Mouse (Mus musculus) C2C12 (cell line): ENCODE measurements around the gene Cdk15. TPM values are rescaled to one million over a fixed set of nuclear protein-coding genes. Genes with fewer than 3 reads are reported as not detected.

Experiments
- H3K27me3 ChIP-seq: one replicate; pipeline ENCODE4 v1.6.1; 2011; ENCODE audit not compliant: control insufficient read depth, insufficient read depth, insufficient read length
- H3K36me3 ChIP-seq: one replicate; pipeline ENCODE4 v1.6.1; 2011; ENCODE audit not compliant: control insufficient read depth, insufficient read depth
- H3K4me3 ChIP-seq: one replicate; pipeline ENCODE4 v1.5.1; 2011; ENCODE audit warnings: mild to moderate bottlenecking, control low read depth; ENCODE audit not compliant: poor library complexity, insufficient read depth, severe bottlenecking
- H3K79me2 ChIP-seq: one replicate; pipeline ENCODE4 v1.6.1; 2011; ENCODE audit not compliant: control insufficient read depth, insufficient read depth
- H3K79me3 ChIP-seq: one replicate; pipeline ENCODE4 v1.6.1; 2011; ENCODE audit warnings: low read depth, control low read depth
- H3ac ChIP-seq: one replicate; pipeline ENCODE3; 2011; ENCODE audit warnings: low read depth; ENCODE audit not compliant: control insufficient read depth, insufficient read length
- CEBPB ChIP-seq: IDR thresholded peaks from one replicate; pipeline ENCODE4 v1.6.1; 2011; ENCODE audit warnings: low read depth, mild to moderate bottlenecking, control low read depth, moderate library complexity
- CTCF ChIP-seq: IDR thresholded peaks from one replicate; pipeline ENCODE4 v1.5.1; 2011; ENCODE audit not compliant: control insufficient read depth, insufficient read depth, insufficient read length
- FOSL1 ChIP-seq: IDR thresholded peaks from one replicate; pipeline ENCODE4 v1.8.0; 2011; ENCODE audit warnings: mild to moderate bottlenecking, low read length; ENCODE audit not compliant: poor library complexity, insufficient read depth, severe bottlenecking
- MAX ChIP-seq: IDR thresholded peaks from one replicate; pipeline ENCODE4 v1.6.1; 2011; ENCODE audit warnings: mild to moderate bottlenecking, control low read depth
- MYOD1 ChIP-seq: IDR thresholded peaks from one replicate; pipeline ENCODE4 v1.6.1; 2011; ENCODE audit warnings: low read depth; ENCODE audit not compliant: control insufficient read depth, insufficient read length
- MYOG ChIP-seq: IDR thresholded peaks from one replicate; pipeline ENCODE4 v1.6.1; 2011; ENCODE audit not compliant: control insufficient read depth, insufficient read length; ENCODE audit errors: extremely low read depth
- USF1 ChIP-seq: IDR thresholded peaks from one replicate; pipeline ENCODE4 v1.6.1; 2011; ENCODE audit warnings: low read depth, mild to moderate bottlenecking, control low read depth, moderate library complexity
- polyA plus RNA-seq: library from polyadenylated mRNA; unstranded; fragments of >200 nt; fragmentation: generic; extraction: Trizol; gene quantifications from one replicate; pipeline ENCODE4 v1.2.1, GENCODE M21; 2012; ENCODE audit warnings: missing spikeins

Cdk15 gene
- polyA plus RNA-seq, 1 experiment, result 0.05 TPM

DNA sequence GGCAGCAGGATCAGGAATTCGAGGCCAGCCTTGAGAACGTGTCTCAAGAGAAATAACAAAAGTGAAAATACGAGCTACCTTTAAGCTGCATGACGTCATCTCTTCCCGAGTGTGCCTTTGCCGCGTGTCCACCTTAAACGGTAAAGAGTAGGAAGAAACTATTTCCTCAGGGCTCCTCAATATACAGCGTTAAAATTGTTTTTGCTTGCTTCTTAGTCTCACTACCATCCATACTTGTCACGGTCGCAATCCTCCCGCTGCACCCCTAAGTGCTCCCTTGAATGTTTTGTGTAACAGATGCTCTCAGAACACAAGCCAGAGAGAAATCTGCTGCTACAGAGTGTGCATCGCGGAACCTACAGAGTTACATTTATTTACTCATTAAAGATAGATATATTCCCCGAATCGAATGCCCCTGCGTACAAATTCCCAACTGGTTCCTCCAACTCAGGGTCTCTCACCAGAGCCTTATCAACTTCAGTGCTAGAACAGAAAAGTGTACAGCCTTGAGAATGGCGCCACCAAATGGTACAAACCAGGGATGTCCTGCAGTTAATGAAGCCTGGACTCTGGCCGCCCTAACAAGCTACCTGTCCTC, 19.0 kb upstream of the Cdk15 start:
- TF ChIP-seq CTCF (peak; percentile 77), MYOD1 (no peak)
- Histone ChIP-seq H3K27me3 (no peaks in the 10 kb centered on the region), H3K4me3 (peak overlapping the region; percentile 60), H3K36me3 (peaks cover under 1% of the 10 kb centered on the region), H3ac (peak overlapping the region; percentile 57), H3K79me2 (peaks cover 12% of the 10 kb centered on the region), H3K79me3 (peaks cover 2% of the 10 kb centered on the region)

- Histone ChIP-seq H3ac (no peak overlapping the region), H3K4me3 (no peak overlapping the region), H3K79me2 (no peaks in the 10 kb centered on the region), H3K27me3 (no peaks in the 10 kb centered on the region), H3K36me3 (no peaks in the 10 kb centered on the region), H3K79me3 (no peaks in the 10 kb centered on the region)
- no peak for TF ChIP-seq FOSL1
- TF ChIP-seq MYOG, result no peak
- TF ChIP-seq USF1, result no peak
- no peak for TF ChIP-seq CTCF
- no peak for TF ChIP-seq MYOD1
- TF ChIP-seq MAX, result no peak
- TF ChIP-seq CEBPB, result no peak
Observed at GRCm38 (mm10) chr1:59243770-59244169, 12.9 kb upstream of the Cdk15 start.

DNA sequence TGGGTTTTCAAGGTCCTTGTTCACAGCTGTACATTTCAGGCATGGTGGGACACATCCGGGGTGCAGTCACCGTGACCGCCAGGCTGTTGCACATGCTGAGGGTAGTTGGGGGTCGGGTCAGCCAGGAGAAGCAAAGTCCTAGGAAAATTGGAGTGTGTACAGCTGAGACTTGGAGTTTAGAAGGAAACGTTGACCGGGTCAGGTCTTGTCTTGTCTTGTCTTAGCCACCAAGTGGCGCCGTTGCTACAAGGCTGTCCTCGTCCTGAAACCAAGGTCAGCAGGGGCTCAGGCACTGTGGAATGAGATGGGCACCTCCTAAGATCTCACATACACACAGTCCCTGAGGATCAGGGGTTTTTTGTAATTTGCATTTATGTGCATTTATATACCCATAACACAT, 9.1 kb upstream of the Cdk15 start:
- Histone ChIP-seq H3K27me3 (no peaks in the 10 kb centered on the region), H3ac (no peak overlapping the region), H3K4me3 (no peak overlapping the region), H3K79me2 (no peaks in the 10 kb centered on the region), H3K36me3 (no peaks in the 10 kb centered on the region), H3K79me3 (no peaks in the 10 kb centered on the region)
- TF ChIP-seq MYOG (no peak), CTCF (peak; percentile 89)

DNA sequence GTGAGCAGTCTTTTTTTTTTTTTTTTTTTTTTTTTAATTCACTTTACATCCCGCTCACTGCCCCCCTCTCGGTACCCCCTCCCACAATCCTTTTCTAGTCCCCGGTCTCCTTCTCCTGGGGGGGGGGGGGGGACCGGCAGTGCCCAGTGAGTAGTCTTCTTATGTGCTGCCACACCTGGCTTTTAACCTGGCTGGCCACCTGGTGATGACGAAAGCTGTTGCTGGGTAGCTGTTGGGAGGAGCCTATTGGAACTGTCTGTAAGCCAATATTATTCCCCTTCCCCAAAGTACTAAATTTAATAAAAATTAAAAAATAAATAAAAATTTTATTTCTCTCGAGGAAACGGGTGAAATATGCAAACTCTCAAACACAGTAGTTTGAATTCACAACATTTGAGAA, 3.9 kb upstream of the Cdk15 start:
- H3K4me3 ChIP-seq, result no peak overlapping the region
- no peaks in the 10 kb centered on the region for H3K79me3 ChIP-seq
- no peaks in the 10 kb centered on the region for H3K79me2 ChIP-seq
- no peak for TF ChIP-seq USF1
- TF ChIP-seq CEBPB, result no peak
- no peak for TF ChIP-seq MYOG
- TF ChIP-seq FOSL1, result no peak
- no peak for TF ChIP-seq MAX
- no peak for TF ChIP-seq CTCF
- TF ChIP-seq MYOD1, result no peak
- no peak overlapping the region for H3ac ChIP-seq
- H3K36me3 ChIP-seq, result no peaks in the 10 kb centered on the region
- H3K27me3 ChIP-seq, result no peaks in the 10 kb centered on the region

DNA sequence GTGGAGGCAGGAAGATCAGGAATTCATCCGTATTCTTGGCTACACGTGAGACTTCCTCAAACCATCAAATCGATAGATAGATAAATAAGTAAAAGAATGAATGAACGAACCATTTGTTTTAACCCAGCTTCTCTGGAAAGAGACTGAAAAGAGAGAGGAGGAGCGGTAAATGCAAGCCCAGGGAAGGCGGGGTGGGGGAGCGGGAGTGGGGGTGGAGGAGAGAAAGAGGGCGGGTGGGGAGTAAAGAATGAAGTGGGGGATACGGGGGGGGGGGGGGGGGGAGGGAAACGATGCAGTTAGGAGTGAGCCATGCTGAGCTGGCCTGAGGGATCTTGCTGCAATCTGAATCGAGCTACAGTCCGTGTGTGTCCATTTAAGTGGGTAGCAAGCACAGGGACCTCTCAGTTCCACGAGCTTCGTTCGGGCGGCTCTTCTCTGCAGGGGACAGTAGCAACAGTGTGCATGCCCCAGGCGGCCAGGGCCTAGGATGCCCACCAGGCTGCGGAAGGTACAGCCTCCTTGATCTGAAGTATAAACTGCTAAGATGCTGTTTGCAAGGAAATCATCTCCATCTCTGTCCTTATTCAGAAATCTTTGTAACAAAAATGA, 3.3 kb upstream of the Cdk15 start:
- Histone ChIP-seq H3K79me2 (no peaks in the 10 kb centered on the region), H3K4me3 (no peak overlapping the region), H3ac (no peak overlapping the region), H3K36me3 (no peaks in the 10 kb centered on the region), H3K27me3 (no peaks in the 10 kb centered on the region), H3K79me3 (no peaks in the 10 kb centered on the region)
- TF ChIP-seq USF1, result no peak
- TF ChIP-seq CTCF, result no peak

- H3ac ChIP-seq, result no peak overlapping the region
- no peaks in the 10 kb centered on the region for H3K27me3 ChIP-seq
- no peaks in the 10 kb centered on the region for H3K36me3 ChIP-seq
- H3K4me3 ChIP-seq, result no peak overlapping the region
- no peak for TF ChIP-seq MYOD1
- no peak for TF ChIP-seq CTCF
- no peak for TF ChIP-seq CEBPB
- no peak for TF ChIP-seq MAX
- TF ChIP-seq MYOG, result no peak
- no peak for TF ChIP-seq USF1
- no peak for TF ChIP-seq FOSL1
- H3K79me3 ChIP-seq, result no peaks in the 10 kb centered on the region
- H3K79me2 ChIP-seq, result no peaks in the 10 kb centered on the region
Observed at GRCm38 (mm10) chr1:59257736-59258135, 1.0 kb downstream of the Cdk15 start.
